Mouse (Mus musculus): ENCODE results near the gene Gstp2. TPM values are rescaled to one million over a fixed set of nuclear protein-coding genes. Genes with fewer than 3 reads are reported as not detected.
A peak's percentile ranks its signal among the peaks of the same experiment; 100 is the strongest.
"Not testable (repeated sequence)": the region's sequence is repeated elsewhere in the genome, so short reads cannot be mapped to it uniquely, and the experiment has no call there.

Gstp2 gene
- polyA plus RNA-seq, 1 experiment from 2014 or later: 35.8 TPM

- ATAC-seq: peak; percentile 36; the same call in 1 of the 2 replicates
Observed at GRCm38 (mm10) chr19:4055947-4056693, 10.3 kb upstream of the Gstp2 start.

GRCm38 (mm10) chr19:4055216-4055946 is 9.6 kb upstream of the Gstp2 start:
- no peaks in the 10 kb centered on the region for H3K36me3 ChIP-seq
- no peak for ATAC-seq
- 63% methylated on average over 8 of the region's 8 CpGs for WGBS
- no peak overlapping the region for H3K9ac ChIP-seq
- no peaks in the 10 kb centered on the region for H3K9me3 ChIP-seq
- no peak overlapping the region for H3K4me2 ChIP-seq (replicated peaks)
- H3K27me3 ChIP-seq (replicated peaks): no peaks in the 10 kb centered on the region
- H3K4me1 ChIP-seq (replicated peaks): peaks cover 10% of the 10 kb centered on the region
- no peak overlapping the region for H3K4me3 ChIP-seq (replicated peaks)
- H3K27ac ChIP-seq: 0 out of 2 replicates have a peak overlapping the region, but pooled peaks have one; percentile 38

More at GRCm38 (mm10) chr19:4055947-4056693, 10.3 kb upstream of the Gstp2 start:
- Histone ChIP-seq H3K27me3 (replicated peaks) (no peaks in the 10 kb centered on the region), H3K4me2 (replicated peaks) (no peak overlapping the region), H3K36me3 (no peaks in the 10 kb centered on the region), H3K4me3 (replicated peaks) (no peak overlapping the region), H3K4me1 (replicated peaks) (peaks cover 10% of the 10 kb centered on the region), H3K27ac (peak overlapping the region; percentile 38; the same call in 1 of the 2 replicates), H3K9ac (no peak overlapping the region), H3K9me3 (no peaks in the 10 kb centered on the region)
- whole genome bisulfite sequencing: 42% methylated on average over 15 of the region's 15 CpGs

GRCm38 (mm10) chr19:4054613-4055012 is 8.8 kb upstream of the Gstp2 start:
- Histone ChIP-seq H3K9ac (no peak overlapping the region), H3K9me3 (no peaks in the 10 kb centered on the region), H3K4me1 (replicated peaks) (peaks cover 10% of the 10 kb centered on the region), H3K4me2 (replicated peaks) (no peak overlapping the region), H3K27me3 (replicated peaks) (no peaks in the 10 kb centered on the region), H3K36me3 (no peaks in the 10 kb centered on the region), H3K4me3 (replicated peaks) (no peak overlapping the region), H3K27ac (no peak overlapping the region)
- 84% methylated on average over 5 of the region's 5 CpGs for WGBS
- ATAC-seq: no peak

GRCm38 (mm10) chr19:4052516-4053030 is 6.8 kb upstream of the Gstp2 start:
- no peak overlapping the region for H3K4me3 ChIP-seq (replicated peaks)
- no peaks in the 10 kb centered on the region for H3K36me3 ChIP-seq
- WGBS: 82% methylated on average over 5 of the region's 5 CpGs
- H3K9me3 ChIP-seq: no peaks in the 10 kb centered on the region
- no peaks in the 10 kb centered on the region for H3K27me3 ChIP-seq (replicated peaks)
- no peak overlapping the region for H3K27ac ChIP-seq
- H3K4me1 ChIP-seq (replicated peaks): peaks cover 10% of the 10 kb centered on the region
- H3K9ac ChIP-seq: no peak overlapping the region
- H3K4me2 ChIP-seq (replicated peaks): no peak overlapping the region
- ATAC-seq: no peak

GRCm38 (mm10) chr19:4051741-4052515 is 6.1 kb upstream of the Gstp2 start:
- no peaks in the 10 kb centered on the region for H3K9me3 ChIP-seq
- no peaks in the 10 kb centered on the region for H3K27me3 ChIP-seq (replicated peaks)
- H3K4me2 ChIP-seq (replicated peaks): no peak overlapping the region
- no peak overlapping the region for H3K4me3 ChIP-seq (replicated peaks)
- ATAC-seq: no peak
- peaks cover 10% of the 10 kb centered on the region for H3K4me1 ChIP-seq (replicated peaks)
- H3K9ac ChIP-seq: no peak overlapping the region
- WGBS: 51% methylated on average over 10 of the region's 10 CpGs
- H3K36me3 ChIP-seq: no peaks in the 10 kb centered on the region
- H3K27ac ChIP-seq: no peak overlapping the region

- 93% methylated on average over 5 of the region's 5 CpGs for WGBS
- Histone ChIP-seq H3K4me3 (replicated peaks) (no peak overlapping the region), H3K27ac (no peak overlapping the region), H3K4me1 (replicated peaks) (peaks cover 9% of the 10 kb centered on the region), H3K36me3 (no peaks in the 10 kb centered on the region), H3K9ac (no peak overlapping the region), H3K27me3 (replicated peaks) (no peaks in the 10 kb centered on the region), H3K9me3 (no peaks in the 10 kb centered on the region), H3K4me2 (replicated peaks) (no peak overlapping the region)
- no peak for ATAC-seq
Observed at GRCm38 (mm10) chr19:4051016-4051415, 5.2 kb upstream of the Gstp2 start.

GRCm38 (mm10) chr19:4049069-4049468 is 3.2 kb upstream of the Gstp2 start:
- not testable (repeated sequence) for ATAC-seq; H3K4me2 ChIP-seq (replicated peaks); H3K27me3 ChIP-seq (replicated peaks); H3K9ac ChIP-seq; H3K27ac ChIP-seq; H3K9me3 ChIP-seq; H3K36me3 ChIP-seq; H3K4me3 ChIP-seq (replicated peaks); H3K4me1 ChIP-seq (replicated peaks)
- 83% methylated on average over 5 of the region's 5 CpGs for WGBS

- H3K9me3 ChIP-seq: no peaks in the 10 kb centered on the region
- H3K9ac ChIP-seq: no peak overlapping the region
- WGBS: 21% methylated on average over 4 of the region's 4 CpGs
- no peaks in the 10 kb centered on the region for H3K36me3 ChIP-seq
- H3K4me2 ChIP-seq (replicated peaks): no peak overlapping the region
- no peak for ATAC-seq
- H3K27me3 ChIP-seq (replicated peaks): no peaks in the 10 kb centered on the region
- no peak overlapping the region for H3K4me3 ChIP-seq (replicated peaks)
- H3K4me1 ChIP-seq (replicated peaks): peaks cover 8% of the 10 kb centered on the region
- no peak overlapping the region for H3K27ac ChIP-seq
Observed at GRCm38 (mm10) chr19:4047859-4048258, 2.0 kb upstream of the Gstp2 start.

- Histone ChIP-seq H3K9ac (no peak overlapping the region), H3K9me3 (no peaks in the 10 kb centered on the region)
- peak; percentile 82 for ATAC-seq
Observed at GRCm38 (mm10) chr19:4046866-4047254, 1.0 kb upstream of the Gstp2 start.

GRCm38 (mm10) chr19:4044109-4044508 is 1.7 kb downstream of the Gstp2 start:
- not testable (repeated sequence) for H3K4me3 ChIP-seq (replicated peaks); H3K27ac ChIP-seq; H3K27me3 ChIP-seq (replicated peaks); H3K9me3 ChIP-seq; H3K4me1 ChIP-seq (replicated peaks); ATAC-seq; H3K36me3 ChIP-seq; H3K9ac ChIP-seq; H3K4me2 ChIP-seq (replicated peaks)
- WGBS: 91% methylated on average over 5 of the region's 5 CpGs

More at GRCm38 (mm10) chr19:4046866-4047254, 1.0 kb upstream of the Gstp2 start:
- 58% methylated on average over 8 of the region's 8 CpGs for WGBS
- no peak overlapping the region for H3K4me3 ChIP-seq (replicated peaks)
- no peaks in the 10 kb centered on the region for H3K27me3 ChIP-seq (replicated peaks)
- peak overlapping the region; percentile 46; the same call in 1 of the 2 replicates for H3K4me2 ChIP-seq (replicated peaks)
- peaks cover 8% of the 10 kb centered on the region for H3K4me1 ChIP-seq (replicated peaks)
- H3K27ac ChIP-seq: peak overlapping the region; percentile 88
- no peaks in the 10 kb centered on the region for H3K36me3 ChIP-seq

GRCm38 (mm10) chr19:4042124-4042523 is 3.7 kb downstream of the Gstp2 start:
- Histone ChIP-seq H3K4me1 (replicated peaks) (peaks cover 14% of the 10 kb centered on the region), H3K4me3 (replicated peaks) (no peak overlapping the region), H3K9me3 (no peaks in the 10 kb centered on the region), H3K9ac (no peak overlapping the region; the same call in 1 of the 2 replicates), H3K27ac (no peak overlapping the region), H3K36me3 (no peaks in the 10 kb centered on the region), H3K4me2 (replicated peaks) (0 out of 2 replicates have a peak overlapping the region, but pooled peaks have one; percentile 17), H3K27me3 (replicated peaks) (no peaks in the 10 kb centered on the region)
- 58% methylated on average over 14 of the region's 14 CpGs for WGBS
- ATAC-seq: 0 out of 2 replicates have a peak, but pooled peaks have one; percentile 8

GRCm38 (mm10) chr19:4041500-4041899 is 4.3 kb downstream of the Gstp2 start:
- not testable (repeated sequence) for H3K4me3 ChIP-seq (replicated peaks); H3K36me3 ChIP-seq; H3K9me3 ChIP-seq; H3K9ac ChIP-seq; H3K27me3 ChIP-seq (replicated peaks); ATAC-seq; H3K27ac ChIP-seq
- H3K4me2 ChIP-seq (replicated peaks): 0 out of 2 replicates have a peak overlapping the region, but pooled peaks have one; percentile 17
- H3K4me1 ChIP-seq (replicated peaks): peaks cover 17% of the 10 kb centered on the region
- WGBS: 88% methylated on average over 3 of the region's 4 CpGs
